Mouse (Mus musculus): ENCODE data around the gene Ankdd1b. TPM values are rescaled to one million over a fixed set of nuclear protein-coding genes. Genes with fewer than 3 reads are reported as not detected.

Ankdd1b gene
- polyA plus RNA-seq, 2 experiments = 0.30 TPM; not detected in 1

- no peak for ATAC-seq (ENCODE audit: low FRiP score, low read depth)
- Histone ChIP-seq H3K27ac (replicated peaks; ENCODE audit: low read depth, low read length) (no peak overlapping the region), H3K4me3 (replicated peaks; ENCODE audit: low read length) (no peak overlapping the region), H3K9me3 (ENCODE audit: control insufficient read depth, low read length) (no peaks in the 10 kb centered on the region), H3K4me1 (ENCODE audit: control insufficient read depth, insufficient read depth, low read length) (0 out of 2 replicates have a peak, but pooled peaks cover 2% of the 10 kb centered on the region), H3K4me2 (replicated peaks; ENCODE audit: low read depth, low read length, severe bottlenecking) (no peak overlapping the region), H3K27me3 (ENCODE audit: control insufficient read depth, insufficient read depth, low read length) (no peaks in the 10 kb centered on the region), H3K36me3 (ENCODE audit: control insufficient read depth, insufficient read depth, low read length) (peaks cover 3% of the 10 kb centered on the region; the same call in 1 of the 2 replicates), H3K9ac (ENCODE audit: low read depth, low read length, severe bottlenecking) (no peak overlapping the region)
- WGBS = 80% methylated on average over 1 of the region's 1 CpGs
- DNase-seq (ENCODE audit: low spot score) = no peak
- TF ChIP-seq POLR2A (IDR thresholded peaks at IDR 0.05; ENCODE audit: borderline replicate concordance, extremely low read depth, insufficient read depth, insufficient read length) = no peak
Observed at GRCm38 (mm10) chr13:96511262-96511661, 40.3 kb upstream of the Ankdd1b start.

GRCm38 (mm10) chr13:96510635-96511034, 39.6 kb upstream of the Ankdd1b start:
- H3K4me3 ChIP-seq (replicated peaks; ENCODE audit: low read length) = no peak overlapping the region
- 0 out of 2 replicates have a peak, but pooled peaks cover 2% of the 10 kb centered on the region for H3K4me1 ChIP-seq (ENCODE audit: control insufficient read depth, insufficient read depth, low read length)
- no peak for ATAC-seq (ENCODE audit: low FRiP score, low read depth)
- H3K9ac ChIP-seq (ENCODE audit: low read depth, low read length, severe bottlenecking) = no peak overlapping the region
- peak; percentile 13 for DNase-seq (ENCODE audit: low spot score)
- H3K4me2 ChIP-seq (replicated peaks; ENCODE audit: low read depth, low read length, severe bottlenecking) = no peak overlapping the region
- 74% methylated on average over 13 of the region's 13 CpGs for WGBS
- no peak for TF ChIP-seq POLR2A (IDR thresholded peaks at IDR 0.05; ENCODE audit: borderline replicate concordance, extremely low read depth, insufficient read depth, insufficient read length)
- no peaks in the 10 kb centered on the region for H3K27me3 ChIP-seq (ENCODE audit: control insufficient read depth, insufficient read depth, low read length)
- no peak overlapping the region for H3K27ac ChIP-seq (replicated peaks; ENCODE audit: low read depth, low read length)
- H3K9me3 ChIP-seq (ENCODE audit: control insufficient read depth, low read length) = no peaks in the 10 kb centered on the region
- peaks cover 3% of the 10 kb centered on the region; the same call in 1 of the 2 replicates for H3K36me3 ChIP-seq (ENCODE audit: control insufficient read depth, insufficient read depth, low read length)

GRCm38 (mm10) chr13:96507541-96507940, 36.5 kb upstream of the Ankdd1b start:
- ATAC-seq (ENCODE audit: low FRiP score, low read depth) (no peak), DNase-seq (ENCODE audit: low spot score) (no peak)
- no peak overlapping the region for H3K27ac ChIP-seq (replicated peaks; ENCODE audit: low read depth, low read length)
- peaks cover 3% of the 10 kb centered on the region; the same call in 1 of the 2 replicates for H3K36me3 ChIP-seq (ENCODE audit: control insufficient read depth, insufficient read depth, low read length)
- WGBS = 81% methylated on average over 4 of the region's 4 CpGs
- no peak for TF ChIP-seq POLR2A (IDR thresholded peaks at IDR 0.05; ENCODE audit: borderline replicate concordance, extremely low read depth, insufficient read depth, insufficient read length)
- H3K27me3 ChIP-seq (ENCODE audit: control insufficient read depth, insufficient read depth, low read length) = no peaks in the 10 kb centered on the region
- no peak overlapping the region for H3K9ac ChIP-seq (ENCODE audit: low read depth, low read length, severe bottlenecking)
- H3K4me3 ChIP-seq (replicated peaks; ENCODE audit: low read length) = no peak overlapping the region
- H3K4me2 ChIP-seq (replicated peaks; ENCODE audit: low read depth, low read length, severe bottlenecking) = no peak overlapping the region
- 0 out of 2 replicates have a peak, but pooled peaks cover 2% of the 10 kb centered on the region for H3K4me1 ChIP-seq (ENCODE audit: control insufficient read depth, insufficient read depth, low read length)
- H3K9me3 ChIP-seq (ENCODE audit: control insufficient read depth, low read length) = no peaks in the 10 kb centered on the region

DNA sequence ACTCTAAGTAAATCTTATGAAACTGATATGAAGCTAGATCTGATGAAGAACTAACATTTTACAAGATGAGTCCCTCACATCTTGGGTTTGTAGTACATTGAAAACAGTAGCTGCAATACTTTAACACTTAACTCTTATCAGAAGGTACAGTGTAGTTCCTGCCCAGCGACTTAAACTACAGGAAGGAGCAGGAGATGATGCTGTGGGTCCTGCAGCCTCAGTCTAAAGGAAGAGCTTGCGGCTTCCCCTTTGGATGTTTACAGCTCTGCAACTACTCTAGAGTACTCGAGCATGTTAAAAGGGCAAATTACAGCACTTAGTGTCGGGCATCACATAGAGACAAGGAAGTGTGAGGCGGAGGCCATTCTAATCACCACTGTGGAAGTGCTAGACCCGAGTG, 35.3 kb upstream of the Ankdd1b start:
- peaks cover 3% of the 10 kb centered on the region; the same call in 1 of the 2 replicates for H3K36me3 ChIP-seq (ENCODE audit: control insufficient read depth, insufficient read depth, low read length)
- no peaks in the 10 kb centered on the region for H3K4me1 ChIP-seq (ENCODE audit: control insufficient read depth, insufficient read depth, low read length)
- no peaks in the 10 kb centered on the region for H3K27me3 ChIP-seq (ENCODE audit: control insufficient read depth, insufficient read depth, low read length)
- DNase-seq (ENCODE audit: low spot score) = no peak
- no peaks in the 10 kb centered on the region for H3K9me3 ChIP-seq (ENCODE audit: control insufficient read depth, low read length)
- 65% methylated on average over 6 of the region's 6 CpGs for WGBS
- H3K9ac ChIP-seq (ENCODE audit: low read depth, low read length, severe bottlenecking) = no peak overlapping the region
- H3K4me3 ChIP-seq (replicated peaks; ENCODE audit: low read length) = no peak overlapping the region
- no peak overlapping the region for H3K4me2 ChIP-seq (replicated peaks; ENCODE audit: low read depth, low read length, severe bottlenecking)
- no peak for ATAC-seq (ENCODE audit: low FRiP score, low read depth)
- TF ChIP-seq POLR2A (IDR thresholded peaks at IDR 0.05; ENCODE audit: borderline replicate concordance, extremely low read depth, insufficient read depth, insufficient read length) = no peak
- no peak overlapping the region for H3K27ac ChIP-seq (replicated peaks; ENCODE audit: low read depth, low read length)

GRCm38 (mm10) chr13:96505661-96506060, 34.7 kb upstream of the Ankdd1b start:
- Histone ChIP-seq H3K4me2 (replicated peaks; ENCODE audit: low read depth, low read length, severe bottlenecking) (no peak overlapping the region), H3K36me3 (ENCODE audit: control insufficient read depth, insufficient read depth, low read length) (peaks cover 3% of the 10 kb centered on the region; the same call in 1 of the 2 replicates), H3K4me1 (ENCODE audit: control insufficient read depth, insufficient read depth, low read length) (no peaks in the 10 kb centered on the region), H3K9me3 (ENCODE audit: control insufficient read depth, low read length) (no peaks in the 10 kb centered on the region), H3K4me3 (replicated peaks; ENCODE audit: low read length) (no peak overlapping the region), H3K27ac (replicated peaks; ENCODE audit: low read depth, low read length) (no peak overlapping the region), H3K9ac (ENCODE audit: low read depth, low read length, severe bottlenecking) (no peak overlapping the region), H3K27me3 (ENCODE audit: control insufficient read depth, insufficient read depth, low read length) (no peaks in the 10 kb centered on the region)
- no peak for ATAC-seq (ENCODE audit: low FRiP score, low read depth)
- WGBS = 84% methylated on average over 4 of the region's 4 CpGs
- DNase-seq (ENCODE audit: low spot score) = no peak
- TF ChIP-seq POLR2A (IDR thresholded peaks at IDR 0.05; ENCODE audit: borderline replicate concordance, extremely low read depth, insufficient read depth, insufficient read length) = no peak

GRCm38 (mm10) chr13:96499891-96500290, 28.9 kb upstream of the Ankdd1b start:
- no peak for TF ChIP-seq POLR2A (IDR thresholded peaks at IDR 0.05; ENCODE audit: borderline replicate concordance, extremely low read depth, insufficient read depth, insufficient read length)
- WGBS = 95% methylated on average over 2 of the region's 2 CpGs
- Histone ChIP-seq H3K9ac (ENCODE audit: low read depth, low read length, severe bottlenecking) (no peak overlapping the region), H3K27me3 (ENCODE audit: control insufficient read depth, insufficient read depth, low read length) (no peaks in the 10 kb centered on the region), H3K4me3 (replicated peaks; ENCODE audit: low read length) (no peak overlapping the region), H3K4me2 (replicated peaks; ENCODE audit: low read depth, low read length, severe bottlenecking) (no peak overlapping the region), H3K4me1 (ENCODE audit: control insufficient read depth, insufficient read depth, low read length) (no peaks in the 10 kb centered on the region), H3K27ac (replicated peaks; ENCODE audit: low read depth, low read length) (no peak overlapping the region), H3K9me3 (ENCODE audit: control insufficient read depth, low read length) (no peaks in the 10 kb centered on the region), H3K36me3 (ENCODE audit: control insufficient read depth, insufficient read depth, low read length) (peaks cover 10% of the 10 kb centered on the region)
- ATAC-seq (ENCODE audit: low FRiP score, low read depth) (no peak), DNase-seq (ENCODE audit: low spot score) (no peak)

Data from limb, embryonic 14.5 days (tissue).